Mouse (Mus musculus): ENCODE measurements at regions not wholly inside any gene's neighbourhood (a gene's known extent, or its start where the extent isn't known, plus 50 kb on each side); places are given as distances from the start of the nearest gene placed in this dataset.

DNA sequence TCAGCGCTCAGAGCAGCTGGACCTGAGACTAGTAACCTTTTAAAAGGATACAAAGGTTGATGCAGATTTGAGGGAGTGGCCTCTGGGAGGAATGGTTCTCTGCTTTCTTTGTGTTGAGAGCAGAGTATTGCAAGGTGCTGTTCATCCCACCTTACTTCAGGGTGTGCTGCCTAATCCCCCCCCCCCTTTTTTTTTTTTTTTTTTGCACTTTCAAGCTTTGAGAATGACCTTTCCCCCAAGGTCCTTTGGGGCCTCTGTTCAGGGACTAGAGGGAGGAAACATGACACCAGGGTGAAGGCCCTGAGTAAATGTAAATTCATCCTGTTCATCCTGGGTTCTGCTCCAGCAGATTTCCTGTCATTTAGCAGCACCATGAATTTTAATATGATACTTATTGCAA is 204.4 kb upstream of the Clec14a start:
- intact Hi-C loops (cut with DNase I), result no loop called here

DNA sequence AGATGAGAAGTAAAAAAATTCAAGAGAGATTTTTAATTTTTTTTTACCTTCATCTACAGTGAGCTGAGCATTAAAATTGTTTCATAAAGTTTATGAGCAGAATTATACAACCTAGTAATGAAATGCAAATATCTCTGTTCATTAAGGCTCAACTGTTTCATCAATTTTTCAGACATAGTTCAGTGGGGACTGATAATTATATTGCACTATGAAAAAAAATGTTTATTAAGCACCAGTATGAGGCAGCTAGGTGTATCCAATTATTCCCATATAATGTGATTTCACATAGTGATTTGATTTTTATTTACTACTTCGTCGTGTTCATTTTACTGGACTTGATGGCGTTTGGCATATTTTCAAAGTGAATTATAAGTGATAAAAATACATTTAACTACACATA is 191.4 kb upstream of the Clec14a start:
- intact Hi-C loops (cut with DNase I), result no loop called here

GRCm38 (mm10) chr12:58454828-58455227 is 185.7 kb upstream of the Clec14a start:
- intact Hi-C loops (cut with DNase I), result no loop called here

DNA sequence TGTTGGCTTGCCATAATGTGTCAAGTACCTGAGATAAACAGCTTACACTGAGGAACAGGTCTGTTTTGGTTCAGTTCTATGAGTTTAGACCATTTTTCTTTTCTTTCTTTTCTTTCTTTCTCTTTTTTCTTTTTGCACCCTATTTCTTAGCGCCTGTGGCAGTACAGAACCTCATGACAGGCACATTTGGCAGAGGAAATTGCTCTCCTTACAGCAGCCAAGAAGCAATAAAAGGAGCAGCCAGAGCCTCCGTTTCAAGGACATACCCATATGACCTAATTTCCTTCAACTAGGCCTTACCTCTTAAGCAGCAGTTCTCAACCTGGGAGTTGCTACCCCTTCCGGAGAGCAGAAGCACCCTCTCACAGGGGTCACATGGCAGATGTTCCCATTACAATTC is 173.9 kb upstream of the Clec14a start:
- intact Hi-C loops (cut with DNase I), result no loop called here

DNA sequence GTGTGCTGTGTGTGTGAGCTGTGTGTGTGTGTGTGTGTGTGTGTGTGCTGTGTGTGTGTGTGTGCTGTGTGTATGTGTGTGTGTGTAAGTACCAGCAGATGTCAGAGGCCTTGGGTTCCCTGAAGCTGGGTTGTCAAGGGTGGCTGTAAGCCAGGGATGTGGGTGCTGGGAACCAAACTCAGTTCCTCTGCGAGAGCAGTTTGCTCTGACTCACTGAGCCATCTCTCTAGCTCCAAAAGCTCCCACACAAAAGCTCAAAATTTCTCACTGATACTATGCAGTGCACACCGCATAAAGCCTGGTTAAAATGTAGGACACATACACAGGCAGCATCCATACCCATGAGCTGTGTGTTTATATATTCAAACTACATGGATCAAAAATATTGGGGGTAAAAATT is 172.9 kb upstream of the Clec14a start:
- intact Hi-C loops (cut with DNase I), result no loop called here

DNA sequence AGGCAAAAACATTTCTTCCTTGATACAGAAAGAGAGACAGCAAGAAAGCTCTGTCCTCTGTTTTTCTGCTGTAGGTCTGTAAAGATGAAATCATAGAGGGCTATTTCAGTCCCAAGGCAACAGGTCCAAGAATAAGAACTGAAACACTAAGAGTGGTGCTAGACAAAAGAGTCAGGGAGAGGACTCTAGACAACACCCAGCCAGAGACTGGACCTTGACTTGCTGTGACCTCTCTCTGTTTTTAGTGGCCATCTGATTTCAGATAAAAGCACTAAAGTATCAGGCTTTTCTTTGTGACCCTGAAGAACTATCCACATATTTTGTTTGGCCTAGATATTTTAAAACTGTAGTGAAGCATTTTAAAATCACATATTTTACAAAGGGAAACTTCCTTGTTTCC is 171.6 kb upstream of the Clec14a start:
- intact Hi-C loops (cut with DNase I), result no loop called here

GRCm38 (mm10) chr12:58437031-58437430 is 167.9 kb upstream of the Clec14a start:
- intact Hi-C loops (cut with DNase I), result no loop called here

- intact Hi-C loops (cut with DNase I), result no loop called here
These were observed 165.4 kb upstream of the Clec14a start for GRCm38 (mm10) chr12:58434504-58434903.

- intact Hi-C loops (cut with DNase I), result no loop called here
These were observed 160.8 kb upstream of the Clec14a start for GRCm38 (mm10) chr12:58429929-58430328.

DNA sequence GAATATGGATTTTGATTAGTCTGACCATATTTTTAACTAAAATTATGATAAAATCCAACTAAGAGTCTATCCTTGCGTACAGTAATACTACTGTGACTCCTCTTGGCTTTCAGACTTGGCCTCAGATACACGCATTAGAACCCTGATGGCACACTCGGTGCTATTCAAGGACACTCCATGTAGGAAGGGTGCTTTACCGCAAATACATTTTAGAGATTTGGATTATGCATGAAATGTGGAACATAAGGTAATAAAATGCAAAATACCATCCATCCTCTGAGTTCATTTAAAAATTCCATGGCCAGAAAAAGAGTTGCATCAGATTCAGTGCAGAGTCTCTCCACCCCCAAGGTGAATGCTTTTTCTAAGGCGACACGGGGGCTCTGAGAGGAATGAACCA is 157.7 kb upstream of the Clec14a start:
- intact Hi-C loops (cut with DNase I), result no loop called here

DNA sequence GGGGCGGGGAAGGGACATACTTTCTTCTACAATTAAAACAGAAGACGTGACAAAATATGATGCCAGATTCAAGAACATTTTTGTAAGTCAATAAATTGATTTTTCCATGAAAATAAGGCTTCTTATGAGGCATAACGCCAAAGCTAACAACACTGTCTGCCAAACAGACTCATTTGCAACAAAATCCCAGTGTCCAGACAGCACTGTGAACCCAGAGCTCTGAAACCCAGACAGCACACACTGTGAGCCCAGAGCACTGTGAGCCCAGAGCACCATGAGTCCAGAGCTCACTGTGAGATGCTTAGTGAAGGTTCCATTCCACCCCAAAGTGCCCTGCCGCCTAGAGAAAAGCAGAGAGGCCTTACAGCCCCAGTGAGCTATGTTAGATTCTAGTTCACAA is 156.9 kb upstream of the Clec14a start:
- intact Hi-C loops (cut with DNase I), result no loop called here

GRCm38 (mm10) chr12:58423581-58423980 is 154.5 kb upstream of the Clec14a start:
- intact Hi-C loops (cut with DNase I), result no loop called here

- intact Hi-C loops (cut with DNase I), result no loop called here
These were observed 132.8 kb upstream of the Clec14a start for GRCm38 (mm10) chr12:58401904-58402303.

DNA sequence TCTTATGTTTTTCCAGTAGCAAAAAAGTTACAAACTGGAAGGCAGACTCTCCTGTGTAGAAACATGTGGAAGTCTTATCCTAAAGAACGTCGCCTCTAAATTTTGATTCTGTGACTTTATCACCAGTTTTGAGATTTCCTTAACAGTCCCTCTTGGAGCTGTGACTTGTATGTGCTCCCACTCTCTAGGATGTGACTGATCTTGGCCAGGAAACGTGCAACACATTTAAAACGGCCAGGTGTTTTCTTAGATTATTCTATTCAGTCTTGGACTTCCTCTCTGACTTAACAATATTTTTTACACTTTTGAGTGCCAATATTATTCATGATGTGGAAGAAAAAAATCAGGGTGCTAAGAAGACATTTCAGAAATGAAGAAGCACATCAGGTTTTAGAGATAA is 91.2 kb upstream of the Clec14a start:
- intact Hi-C loops (cut with DNase I), result no loop called here

- intact Hi-C loops (cut with DNase I), result no loop called here
These were observed 65.1 kb upstream of the Clec14a start for GRCm38 (mm10) chr12:58334163-58334562.

DNA sequence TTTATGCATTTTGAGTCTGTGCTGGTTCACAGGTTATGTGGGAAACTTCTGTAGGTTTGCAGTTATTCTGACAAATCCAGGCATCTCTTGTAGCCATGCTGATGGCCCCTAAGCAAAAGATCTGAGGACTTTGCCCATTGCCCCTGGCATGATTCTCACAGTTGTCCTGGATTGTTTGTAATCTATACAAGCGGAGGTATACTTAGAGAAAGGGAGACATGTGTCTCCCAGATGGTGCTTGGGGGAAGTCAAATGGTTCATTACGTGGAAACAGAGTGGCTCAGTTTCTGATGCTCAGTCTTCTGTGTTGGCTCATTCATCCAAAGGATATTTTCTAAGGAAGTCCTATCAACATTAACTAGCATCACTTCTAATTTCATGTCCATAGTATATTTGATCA is 60.8 kb upstream of the Clec14a start:
- intact Hi-C loops (cut with DNase I), result no loop called here

DNA sequence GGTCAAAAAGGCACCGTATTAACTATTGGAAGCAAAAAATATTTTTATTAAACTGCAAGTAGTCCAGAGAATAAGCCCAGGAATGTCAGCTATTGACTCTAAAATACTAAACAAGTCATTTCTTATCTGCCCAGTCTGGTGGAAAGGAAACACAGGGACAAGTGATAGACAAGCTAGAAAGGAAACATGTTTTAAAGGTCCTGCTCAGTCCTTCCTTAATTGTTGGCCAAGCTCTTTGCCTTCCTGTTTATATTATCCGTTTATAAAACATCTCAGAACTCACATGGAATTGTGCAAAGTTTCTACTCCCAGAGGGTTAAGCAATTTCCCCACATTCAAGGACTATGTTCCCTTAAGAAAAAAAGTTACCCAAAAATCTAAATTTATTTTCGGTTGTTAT is 54.9 kb upstream of the Clec14a start:
- intact Hi-C loops (cut with DNase I), result no loop called here
